Mouse (Mus musculus) kidney, postnatal 0 days (tissue): ENCODE measurements around the gene Gm9817. TPM values are rescaled to one million over a fixed set of nuclear protein-coding genes. Genes with fewer than 3 reads are reported as not detected.
"Not testable (repeated sequence)": the region's sequence is repeated elsewhere in the genome, so short reads cannot be mapped to it uniquely, and the experiment has no call there.

Source experiments
- ATAC-seq: fragments of 200-750 bp; cut with Nextera tagmentation; replicated peaks from 2 replicates; pipeline ENCODE4 v1.8.0; 2017; ENCODE audit warnings: low read depth, moderate number of reproducible peaks, moderate TSS enrichment, moderate library complexity; ENCODE audit not compliant: low FRiP score
- DNase-seq: peaks from one replicate; pipeline ENCODE4 v3.0.0-alpha.2; 2016; ENCODE audit warnings: low spot score
- H3K27ac ChIP-seq: fragments of 300-500 bp; sonication (generic); 2 replicates; pipeline ENCODE4 v1.5.1; 2014; ENCODE audit warnings: mild to moderate bottlenecking
- H3K27me3 ChIP-seq: fragments of 300-500 bp; sonication (generic); 2 replicates; pipeline ENCODE4 v1.6.1; 2014; ENCODE audit warnings: low read length, mixed read lengths; ENCODE audit not compliant: insufficient read depth
- H3K36me3 ChIP-seq: fragments of 300-500 bp; sonication (generic); 2 replicates; pipeline ENCODE4 v1.6.1; 2014; ENCODE audit warnings: low read length, mixed read lengths; ENCODE audit not compliant: insufficient read depth
- H3K4me1 ChIP-seq: fragments of 300-500 bp; sonication (generic); replicated peaks from 2 replicates; pipeline ENCODE4 v1.6.1; 2014; ENCODE audit warnings: antibody characterized with exemption, low read length, mixed read lengths; ENCODE audit not compliant: insufficient read depth
- H3K4me2 ChIP-seq: fragments of 300-500 bp; sonication (generic); 2 replicates; pipeline ENCODE4 v1.6.1; 2014; ENCODE audit warnings: mild to moderate bottlenecking, low read length, moderate library complexity, mixed read lengths
- H3K4me3 ChIP-seq: fragments of 300-500 bp; sonication (generic); replicated peaks from 2 replicates; pipeline ENCODE4 v1.5.1; 2014; ENCODE audit warnings: low read depth, low read length
- H3K9ac ChIP-seq: fragments of 300-500 bp; sonication (generic); 2 replicates; pipeline ENCODE4 v1.6.1; 2014; ENCODE audit warnings: low read depth, low read length
- H3K9me3 ChIP-seq: fragments of 300-500 bp; sonication (generic); replicated peaks from 2 replicates; pipeline ENCODE4 v1.6.1; 2016; ENCODE audit warnings: low read length, inconsistent platforms, mixed read lengths
- CTCF ChIP-seq: IDR thresholded peaks from 2 replicates; pipeline ENCODE4 v1.5.1; 2016; ENCODE audit warnings: antibody characterized with exemption, low read depth, mild to moderate bottlenecking, moderate library complexity
- WGBS: fragments of 180-500 bp; shearing (Covaris S2); extraction: QIAGEN DNeasy Blood & Tissue Kit; methylation state at CpG from one replicate; pipeline ENCODE4 v1.1.7; 2014; 5-methylcytosine and 5-hydroxymethylcytosine counted together
- polyA plus RNA-seq: library from polyadenylated mRNA; unstranded; fragments of >200 nt; fragmentation: Nextera tagmentation; extraction: Ambion mirVana; gene quantifications from 2 replicates; pipeline ENCODE4 v1.2.1, GENCODE M21; 2015

Gene Gm9817
- polyA plus RNA-seq: 0.08 TPM in 1 of 2 replicates, not detected in the other

GRCm38 (mm10) chr13:45078392-45078791, at the start of gene Gm9817:
Gene Gm9817, plus strand, starts transcription at chr13:45078692.
- not testable (repeated sequence) for H3K9me3 ChIP-seq, H3K27ac ChIP-seq, H3K4me3 ChIP-seq, H3K27me3 ChIP-seq, ATAC-seq, H3K9ac ChIP-seq, H3K4me1 ChIP-seq, DNase-seq, H3K36me3 ChIP-seq, H3K4me2 ChIP-seq
- 62% methylated on average over 16 of the region's 16 CpGs for WGBS

GRCm38 (mm10) chr13:45029791-45030190, 48.7 kb upstream of the Gm9817 start:
- Histone ChIP-seq H3K4me1 (0 out of 2 replicates have a peak, but pooled peaks cover 3% of the 10 kb centered on the region), H3K4me3 (no peak overlapping the region), H3K4me2 (no peak overlapping the region), H3K27me3 (no peaks in the 10 kb centered on the region), H3K27ac (no peak overlapping the region), H3K9me3 (no peaks in the 10 kb centered on the region), H3K9ac (no peak overlapping the region), H3K36me3 (no peaks in the 10 kb centered on the region)
- WGBS: 86% methylated on average over 1 of the region's 1 CpGs
- no peak for ATAC-seq
- DNase-seq: no peak
- TF ChIP-seq CTCF: no peak

GRCm38 (mm10) chr13:45030830-45031229, 47.7 kb upstream of the Gm9817 start:
- 8% methylated on average over 12 of the region's 12 CpGs for WGBS
- Histone ChIP-seq H3K36me3 (no peaks in the 10 kb centered on the region), H3K4me2 (peak overlapping the region; percentile 34; the same call in 1 of the 2 replicates), H3K27me3 (no peaks in the 10 kb centered on the region), H3K27ac (no peak overlapping the region), H3K9me3 (no peaks in the 10 kb centered on the region), H3K4me1 (0 out of 2 replicates have a peak, but pooled peaks cover 3% of the 10 kb centered on the region), H3K9ac (no peak overlapping the region), H3K4me3 (no peak overlapping the region)
- DNase-seq: peak; percentile 97
- TF ChIP-seq CTCF: peak; percentile 100
- 0 out of 2 replicates have a peak, but pooled peaks have one; percentile 36 for ATAC-seq

GRCm38 (mm10) chr13:45031314-45031713, 47.2 kb upstream of the Gm9817 start:
- Histone ChIP-seq H3K4me2 (peak overlapping the region; percentile 34; the same call in 1 of the 2 replicates), H3K27ac (no peak overlapping the region), H3K27me3 (no peaks in the 10 kb centered on the region), H3K9ac (no peak overlapping the region), H3K4me3 (no peak overlapping the region), H3K4me1 (0 out of 2 replicates have a peak, but pooled peaks cover 3% of the 10 kb centered on the region), H3K9me3 (no peaks in the 10 kb centered on the region), H3K36me3 (no peaks in the 10 kb centered on the region)
- ATAC-seq (no peak), DNase-seq (no peak)
- no peak for TF ChIP-seq CTCF
- WGBS: 17% methylated on average over 10 of the region's 10 CpGs

GRCm38 (mm10) chr13:45031748-45032147, 46.7 kb upstream of the Gm9817 start:
- DNase-seq (peak; percentile 57), ATAC-seq (no peak)
- H3K9me3 ChIP-seq: no peaks in the 10 kb centered on the region
- H3K4me3 ChIP-seq: no peak overlapping the region
- no peaks in the 10 kb centered on the region for H3K36me3 ChIP-seq
- no peak for TF ChIP-seq CTCF
- H3K27ac ChIP-seq: no peak overlapping the region
- no peak overlapping the region for H3K4me2 ChIP-seq
- H3K4me1 ChIP-seq: 0 out of 2 replicates have a peak, but pooled peaks cover 3% of the 10 kb centered on the region
- 42% methylated on average over 7 of the region's 7 CpGs for WGBS
- H3K27me3 ChIP-seq: no peaks in the 10 kb centered on the region
- no peak overlapping the region for H3K9ac ChIP-seq

- ATAC-seq: no peak
- Histone ChIP-seq H3K9ac (no peak overlapping the region), H3K27me3 (no peaks in the 10 kb centered on the region), H3K9me3 (no peaks in the 10 kb centered on the region), H3K4me2 (no peak overlapping the region), H3K36me3 (no peaks in the 10 kb centered on the region), H3K4me3 (no peak overlapping the region), H3K4me1 (0 out of 2 replicates have a peak, but pooled peaks cover 3% of the 10 kb centered on the region), H3K27ac (no peak overlapping the region)
- no peak for TF ChIP-seq CTCF
- 86% methylated on average over 4 of the region's 4 CpGs for WGBS
- DNase-seq: no peak
Measured at GRCm38 (mm10) chr13:45032484-45032883, 46.0 kb upstream of the Gm9817 start.

- no peak for TF ChIP-seq CTCF
- Histone ChIP-seq H3K27ac (peak overlapping the region; percentile 11; the same call in 1 of the 2 replicates), H3K4me3 (no peak overlapping the region)
Measured at GRCm38 (mm10) chr13:45033360-45033759, 45.1 kb upstream of the Gm9817 start.

More at GRCm38 (mm10) chr13:45033360-45033759, 45.1 kb upstream of the Gm9817 start:
- DNase-seq (no peak), ATAC-seq (no peak)
- Histone ChIP-seq H3K9me3 (no peaks in the 10 kb centered on the region), H3K27me3 (no peaks in the 10 kb centered on the region), H3K9ac (no peak overlapping the region), H3K4me1 (0 out of 2 replicates have a peak, but pooled peaks cover 3% of the 10 kb centered on the region), H3K4me2 (no peak overlapping the region), H3K36me3 (no peaks in the 10 kb centered on the region)
- WGBS: 50% methylated on average over 10 of the region's 10 CpGs
